17 mouse cellular contexts compared by ENCODE assay signal in genomic region chr7:24776918-24777317, GRCm38 (mm10). TPM values are rescaled to one million over a fixed set of nuclear protein-coding genes. Genes with fewer than 3 reads are reported as not detected.
A peak's percentile ranks its signal among the peaks of the same experiment; 100 is the strongest.
DNase-seq lines count a peak whose midpoint lies in the region; ATAC-seq and TF ChIP-seq lines count a peak whose summit lies in the region.
"Not testable (repeated sequence)": the region's sequence is repeated elsewhere in the genome, so short reads cannot be mapped to it uniquely, and the experiment has no call there.
"Had no signal": no experiment of that assay in that cellular context is flagged by ENCODE, and none has a peak within 500 bp of the region (broad histone marks: within the 10 kb centered on the region; RNA-seq: fewer than 3 reads in every experiment).

Ceacam10 (plus strand) TSS chr7:24777206.

- 16% methylated on average over 4 of the region's 4 CpGs for WGBS in small intestine, adult 2 months

- H3K4me3 ChIP-seq in E14TG2a.4 (replicated peaks; ENCODE audit: low read length) = peak within 1 kb of the TSS; percentile 39; the same call in 1 of the 2 replicates
- peak within 1 kb of the TSS; percentile 6; the same call in 1 of the 2 replicates for H3K4me3 ChIP-seq in small intestine, adult 2 months (ENCODE audit: low read depth, low read length)

- peak; percentile 55 for DNase-seq in R1 (ENCODE audit: low read depth, low spot score)
- DNase-seq in embryo, embryonic 9.5 days (ENCODE audit: extremely low spot score) = peak; percentile 2
- DNase-seq in kidney, postnatal 4 days = peak; percentile 6

- H3K27me3 ChIP-seq in E14TG2a.4 (ENCODE audit: insufficient read depth, low read length); small intestine, adult 2 months (ENCODE audit: control insufficient read depth, insufficient read depth, low read length): not testable (repeated sequence)

- H3K4me1 ChIP-seq in E14TG2a.4 (replicated peaks; ENCODE audit: low read depth, low read length) = peaks cover 13% of the 10 kb centered on the region
- H3K4me1 ChIP-seq in small intestine, adult 2 months (ENCODE audit: control insufficient read depth, insufficient read depth, insufficient read length, low read length) = not testable (repeated sequence)

- H3K27ac ChIP-seq in small intestine, adult 2 months (ENCODE audit: insufficient read depth, low read depth, low read length) = not testable (repeated sequence)

- not testable (repeated sequence) for H3K9me3 ChIP-seq in E14TG2a.4 (ENCODE audit: low read length)

- not testable (repeated sequence) for H3K36me3 ChIP-seq in E14TG2a.4 (ENCODE audit: insufficient read depth, low read length); small intestine, adult 2 months (ENCODE audit: control insufficient read depth, insufficient read depth, low read length)

- peak; percentile 68 for ATAC-seq in granulocyte monocyte progenitor cell, adult 5-6 weeks (replicated peaks; ENCODE audit: poor library complexity, severe bottlenecking)
- ATAC-seq in megakaryocyte progenitor cell, adult 5-6 weeks (replicated peaks; ENCODE audit: poor library complexity) = peak; percentile 48

- TF ChIP-seq POLR2A in small intestine, adult 2 months (IDR thresholded peaks at IDR 0.05; ENCODE audit: low read depth, low read length) = not testable (repeated sequence)

- TF ChIP-seq CTCF in E14TG2a.4 (conservative IDR thresholded peaks at IDR 0.05; ENCODE audit: low read length); small intestine, adult 2 months (IDR thresholded peaks at IDR 0.05; ENCODE audit: extremely low read depth, insufficient read length, insufficient replicate concordance, low read depth, low read length): not testable (repeated sequence)

RNA-seq across cellular contexts. Expression of gene Ceacam10, which starts in this region (rescaled TPM):
- total RNA-seq in granulocyte monocyte progenitor cell, adult 5-6 weeks (2014; fragmentation: Nextera tagmentation) = not detected in 2 replicates
- 0.82 and 4.9 TPM in 2 replicates for total RNA-seq in granulocyte monocyte progenitor cell, adult 5-6 weeks (2017)
- total RNA-seq in megakaryocyte progenitor cell, adult 5-6 weeks (2015) = 0.44 and 2.6 TPM in 2 replicates
- total RNA-seq in megakaryocyte progenitor cell, adult 5-6 weeks (2017) = 1.3 and 2.8 TPM in 2 replicates
- 2.5 and 4.2 TPM in 2 replicates for polyA plus RNA-seq in small intestine, adult 2 months (2012; rRNA removed)
- total RNA-seq: adrenal gland, postnatal 36 days; gastrocnemius, adult 18-20 months; gastrocnemius, postnatal 25 days; heart, adult 18-20 months; heart, postnatal 14 days had no signal
- polyA plus RNA-seq: forebrain, embryonic 13.5 days; forebrain, postnatal 0 days; heart, embryonic 11.5 days; hindbrain, embryonic 10.5 days; Patski had no signal

Comparison
In these comparisons a context has a peak if more than half of its experiments do, and no peak if none do; other contexts are left out.
1. DNase-seq: peak in every context shown above with its lines; median percentile 55 in R1; 6 in kidney, postnatal 4 days; 2 in embryo, embryonic 9.5 days.